In the genomic region with DNA sequence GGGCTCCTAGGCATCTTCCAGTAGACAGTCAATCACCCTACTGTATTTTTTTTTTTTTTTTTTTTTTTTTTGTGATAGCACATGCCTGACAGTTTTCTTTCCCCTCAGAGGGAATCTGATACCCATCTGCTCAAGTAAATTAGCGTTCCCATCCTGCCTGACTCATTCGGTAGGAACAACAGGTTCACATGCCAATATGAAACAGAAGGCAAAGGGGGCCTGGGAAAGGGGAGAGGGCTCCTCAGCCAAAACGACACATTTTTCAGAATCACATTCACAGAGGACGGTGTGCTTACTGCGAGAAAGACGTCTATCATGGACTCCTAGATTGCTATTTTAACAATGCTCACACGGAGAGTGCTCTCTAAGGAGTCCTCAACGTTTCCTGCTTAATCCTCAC, we compare ENCODE assay signal across 8 mouse cellular contexts. TPM values are rescaled to one million over a fixed set of nuclear protein-coding genes. Genes with fewer than 3 reads are reported as not detected.
DNase-seq lines count a peak whose midpoint lies in the region; ATAC-seq and TF ChIP-seq lines count a peak whose summit lies in the region.

No protein-coding gene starts in this region.

- H3K4me1 ChIP-seq in cerebellum, adult 2 months (ENCODE audit: control insufficient read depth, insufficient read depth, low read length) = 0 out of 2 replicates have a peak, but pooled peaks cover 3% of the 10 kb centered on the region
- H3K4me1 ChIP-seq in megakaryocyte, embryonic 14.5 days = peaks cover 23% of the 10 kb centered on the region

- H3K9me3 ChIP-seq in megakaryocyte, embryonic 14.5 days = peaks cover 6% of the 10 kb centered on the region

- H3K27me3 ChIP-seq in cerebellum, adult 2 months (ENCODE audit: control insufficient read depth, insufficient read depth, low read length) = no peaks in the 10 kb centered on the region
- H3K27me3 ChIP-seq in megakaryocyte, embryonic 14.5 days (replicated peaks) = peaks cover 25% of the 10 kb centered on the region

- H3K4me3 ChIP-seq in cerebellum, adult 2 months (replicated peaks; ENCODE audit: insufficient read depth, low read depth, low read length) = peak overlapping the region; percentile 67
- H3K4me3 ChIP-seq in megakaryocyte, embryonic 14.5 days (replicated peaks) = peak overlapping the region; percentile 70
- peak overlapping the region; percentile 93 for H3K4me3 ChIP-seq in layer of hippocampus, adult 2 months

- H3K36me3 ChIP-seq in megakaryocyte, embryonic 14.5 days (replicated peaks; ENCODE audit: low read length) = no peaks in the 10 kb centered on the region

- WGBS in cerebellum, adult 2 months = 2% methylated on average over 8 of the region's 8 CpGs

- TF ChIP-seq CTCF in cerebellum, adult 2 months (IDR thresholded peaks at IDR 0.05; ENCODE audit: borderline replicate concordance, insufficient read depth, low read depth, low read length) = no peak
- no peak for TF ChIP-seq CTCF in layer of hippocampus, adult 2 months (conservative IDR thresholded peaks at IDR 0.05)

- DNase-seq in cerebellum, adult 2 months = peak; percentile 22 to 23
- DNase-seq in layer of hippocampus, adult 2 months (ENCODE audit: low spot score in 2 of 2) = peak; percentile 57
- DNase-seq in naive thymus-derived CD4-positive, alpha-beta T cell, adult 2 months (ENCODE audit: low read depth) = peak; percentile 23
- no peak for DNase-seq in ovary, postnatal 14 days (ENCODE audit: low spot score)

- TF ChIP-seq POLR2A in cerebellum, adult 2 months (IDR thresholded peaks at IDR 0.05; ENCODE audit: borderline replicate concordance, insufficient read depth, low read length) = no peak

- no peak for ATAC-seq in cerebellum, adult (ENCODE audit: insufficient number of reproducible peaks, low FRiP score, low TSS enrichment)
- no peak for ATAC-seq in megakaryocyte, adult 5-6 weeks (ENCODE audit: poor library complexity, severe bottlenecking)
- ATAC-seq in megakaryocyte progenitor cell, adult 5-6 weeks (replicated peaks; ENCODE audit: poor library complexity) = no peak

- H3K27ac ChIP-seq in cerebellum, adult 2 months (ENCODE audit: insufficient read depth, low read length) = no peak overlapping the region
- peak overlapping the region; percentile 95 for H3K27ac ChIP-seq in layer of hippocampus, adult 2 months

RNA-seq across cellular contexts. Expression of gene Fbxo10, which starts 0.9 kb away (rescaled TPM):
- polyA plus RNA-seq in cerebellum, adult 2 months (2012; rRNA removed) = 18.6 and 19.2 TPM in 2 replicates
- polyA plus RNA-seq in megakaryocyte, embryonic 14.5 days (2012; ENCODE audit: insufficient read depth, low replicate concordance) = 0.29 and 1.4 TPM in 2 replicates
- total RNA-seq in megakaryocyte, adult 5-6 weeks (2015) = 3.4 and 4.4 TPM in 2 replicates
- total RNA-seq in megakaryocyte, adult 5-6 weeks (2017) = 4.5 and 5.4 TPM in 2 replicates
- 10 to 100 TPM; 46.1 to 48.0 TPM for total RNA-seq in layer of hippocampus, adult 2 months (2021)
- total RNA-seq in megakaryocyte progenitor cell, adult 5-6 weeks (2015) = 1.2 and 3.1 TPM in 2 replicates
- 1.8 and 3.1 TPM in 2 replicates for total RNA-seq in megakaryocyte progenitor cell, adult 5-6 weeks (2017)

RNA-seq across cellular contexts. Expression of gene Tomm5, which starts 24.4 kb away (rescaled TPM):
- 140 and 155 TPM in 2 replicates for polyA plus RNA-seq in cerebellum, adult 2 months (2012; rRNA removed)
- polyA plus RNA-seq in megakaryocyte, embryonic 14.5 days (2012; ENCODE audit: insufficient read depth, low replicate concordance) = 18.7 and 112 TPM in 2 replicates
- total RNA-seq in megakaryocyte, adult 5-6 weeks (2015) = 97.0 and 98.6 TPM in 2 replicates
- total RNA-seq in megakaryocyte, adult 5-6 weeks (2017) = 94.3 and 112 TPM in 2 replicates
- 10 to 100 TPM; 58.4 to 67.6 TPM for total RNA-seq in layer of hippocampus, adult 2 months (2021)
- total RNA-seq in megakaryocyte progenitor cell, adult 5-6 weeks (2015) = 231 and 253 TPM in 2 replicates
- total RNA-seq in megakaryocyte progenitor cell, adult 5-6 weeks (2017) = 239 and 266 TPM in 2 replicates

Comparison
In these comparisons a context has a peak if more than half of its experiments do, and no peak if none do; other contexts are left out.
1. RNA of gene Fbxo10, which starts 0.9 kb away (total RNA-seq): 46.1 to 48.0 TPM in layer of hippocampus, adult 2 months; 3.4 to 5.4 TPM in megakaryocyte, adult 5-6 weeks and 1.2 to 3.1 TPM in megakaryocyte progenitor cell, adult 5-6 weeks; every median in the first group is over 4 times any median in the second.
2. Peak in every context shown above with its lines, with median percentiles within 50 percentile points of each other: H3K4me3 ChIP-seq.